Mouse (Mus musculus) brain, embryonic 14.5 days (tissue): Measurements from ENCODE around the gene Hdgfl2.

Experiments used
- CTCF ChIP-seq: fragments of 200-500 bp; IDR thresholded peaks from 2 replicates; pipeline ENCODE4 v1.5.1; 2012; ENCODE audit warnings: inconsistent platforms, mild to moderate bottlenecking, moderate library complexity, borderline replicate concordance; ENCODE audit not compliant: insufficient read depth, insufficient read length; ENCODE audit errors: extremely low read depth
- POLR2A ChIP-seq: fragments of 200-500 bp; IDR thresholded peaks from 2 replicates; pipeline ENCODE4 v1.6.1; 2012; ENCODE audit warnings: mild to moderate bottlenecking, inconsistent platforms, borderline replicate concordance; ENCODE audit not compliant: poor library complexity, insufficient read depth, insufficient read length, severe bottlenecking; ENCODE audit errors: extremely low read depth

GRCm38 (mm10) chr17:56040030-56040856 lies 39.2 kb upstream of the Hdgfl2 start, which contains the start of gene Chaf1a:
- TF ChIP-seq CTCF, result no peak
- TF ChIP-seq POLR2A, result peak; percentile 41; the same call in 1 of the 2 replicates
